Mouse (Mus musculus): Measurements from ENCODE around the gene 1700080E11Rik.

- no peak for TF ChIP-seq CTCF (IDR thresholded peaks at IDR 0.05; ENCODE audit: borderline replicate concordance, extremely low read depth, insufficient read depth, insufficient read length)
- TF ChIP-seq POLR2A (IDR thresholded peaks at IDR 0.05; ENCODE audit: borderline replicate concordance, extremely low read depth, insufficient read depth, insufficient read length, poor library complexity, severe bottlenecking), result no peak
These were observed 43.9 kb downstream of the 1700080E11Rik start for GRCm38 (mm10) chr9:105100807-105101570.
